Mouse (Mus musculus): ENCODE measurements around the gene Evx2. TPM values are rescaled to one million over a fixed set of nuclear protein-coding genes. Genes with fewer than 3 reads are reported as not detected.

The Evx2 gene
- total RNA-seq, 1 experiment from 2014 or later = not detected

- no peak for ATAC-seq (replicated peaks; ENCODE audit: insufficient number of reproducible peaks, low FRiP score, low TSS enrichment, poor library complexity, severe bottlenecking)
Measured at GRCm38 (mm10) chr2:74685059-74685603, 25.8 kb upstream of the Evx2 start.

- no peak for ATAC-seq (replicated peaks; ENCODE audit: insufficient number of reproducible peaks, low FRiP score, low TSS enrichment, poor library complexity, severe bottlenecking)
Measured at GRCm38 (mm10) chr2:74684106-74684505, 24.7 kb upstream of the Evx2 start.

- no peak for ATAC-seq (replicated peaks; ENCODE audit: insufficient number of reproducible peaks, low FRiP score, low TSS enrichment, poor library complexity, severe bottlenecking)
Measured at GRCm38 (mm10) chr2:74683471-74683951, 24.2 kb upstream of the Evx2 start.

GRCm38 (mm10) chr2:74682796-74683195, 23.4 kb upstream of the Evx2 start:
- ATAC-seq (replicated peaks; ENCODE audit: insufficient number of reproducible peaks, low FRiP score, low TSS enrichment, poor library complexity, severe bottlenecking) = no peak

GRCm38 (mm10) chr2:74681594-74682531, 22.5 kb upstream of the Evx2 start:
- ATAC-seq (replicated peaks; ENCODE audit: insufficient number of reproducible peaks, low FRiP score, low TSS enrichment, poor library complexity, severe bottlenecking) = no peak

GRCm38 (mm10) chr2:74680561-74681398, 21.4 kb upstream of the Evx2 start:
- ATAC-seq (replicated peaks; ENCODE audit: insufficient number of reproducible peaks, low FRiP score, low TSS enrichment, poor library complexity, severe bottlenecking) = no peak

- no peak for ATAC-seq (replicated peaks; ENCODE audit: insufficient number of reproducible peaks, low FRiP score, low TSS enrichment, poor library complexity, severe bottlenecking)
Measured at GRCm38 (mm10) chr2:74679980-74680379, 20.6 kb upstream of the Evx2 start.

- ATAC-seq (replicated peaks; ENCODE audit: insufficient number of reproducible peaks, low FRiP score, low TSS enrichment, poor library complexity, severe bottlenecking) = no peak
Measured at GRCm38 (mm10) chr2:74679596-74679971, 20.2 kb upstream of the Evx2 start.

- no peak for ATAC-seq (replicated peaks; ENCODE audit: insufficient number of reproducible peaks, low FRiP score, low TSS enrichment, poor library complexity, severe bottlenecking)
Measured at GRCm38 (mm10) chr2:74678891-74679595, 19.7 kb upstream of the Evx2 start, which contains the start of gene Hoxd11. Gene Hoxd11, plus strand, starts transcription at chr2:74679557.

GRCm38 (mm10) chr2:74677106-74677505, 17.7 kb upstream of the Evx2 start:
- no peak for ATAC-seq (replicated peaks; ENCODE audit: insufficient number of reproducible peaks, low FRiP score, low TSS enrichment, poor library complexity, severe bottlenecking)

- no peak for ATAC-seq (replicated peaks; ENCODE audit: insufficient number of reproducible peaks, low FRiP score, low TSS enrichment, poor library complexity, severe bottlenecking)
Measured at GRCm38 (mm10) chr2:74676376-74677052, 17.2 kb upstream of the Evx2 start.

GRCm38 (mm10) chr2:74675666-74676282, 16.4 kb upstream of the Evx2 start:
- no peak for ATAC-seq (replicated peaks; ENCODE audit: insufficient number of reproducible peaks, low FRiP score, low TSS enrichment, poor library complexity, severe bottlenecking)

- no peak for ATAC-seq (replicated peaks; ENCODE audit: insufficient number of reproducible peaks, low FRiP score, low TSS enrichment, poor library complexity, severe bottlenecking)
Measured at GRCm38 (mm10) chr2:74674881-74675665, 15.7 kb upstream of the Evx2 start, which contains the start of gene Hoxd12. Gene Hoxd12, plus strand, starts transcription at chr2:74675013.

- no peak for ATAC-seq (replicated peaks; ENCODE audit: insufficient number of reproducible peaks, low FRiP score, low TSS enrichment, poor library complexity, severe bottlenecking)
Measured at GRCm38 (mm10) chr2:74673835-74674425, 14.6 kb upstream of the Evx2 start.

- ATAC-seq (replicated peaks; ENCODE audit: insufficient number of reproducible peaks, low FRiP score, low TSS enrichment, poor library complexity, severe bottlenecking) = peak; percentile 54
Measured at GRCm38 (mm10) chr2:74672481-74673362, 13.4 kb upstream of the Evx2 start.

GRCm38 (mm10) chr2:74671847-74672246, 12.5 kb upstream of the Evx2 start:
- ATAC-seq (replicated peaks; ENCODE audit: insufficient number of reproducible peaks, low FRiP score, low TSS enrichment, poor library complexity, severe bottlenecking) = no peak
